Mouse (Mus musculus) testis, adult 2 months (tissue): ENCODE results near the gene Apol7a.

Source experiments
- CTCF ChIP-seq: fragments of 200-500 bp; IDR thresholded peaks from 2 replicates; pipeline ENCODE4 v1.5.1; 2012; ENCODE audit warnings: low read depth, mild to moderate bottlenecking, inconsistent platforms, low read length, moderate library complexity; ENCODE audit not compliant: control insufficient read depth, insufficient read depth, insufficient replicate concordance
- POLR2A ChIP-seq: fragments of 200-500 bp; IDR thresholded peaks from 2 replicates; pipeline ENCODE4 v1.6.1; 2012; ENCODE audit warnings: low read depth, mild to moderate bottlenecking, inconsistent platforms, low read length, moderate library complexity; ENCODE audit not compliant: control insufficient read depth

- TF ChIP-seq CTCF = no peak
- 0 out of 2 replicates have a peak, but pooled peaks have one; percentile 47 for TF ChIP-seq POLR2A
Measured at GRCm38 (mm10) chr15:77369981-77370380, 28.9 kb downstream of the Apol7a start.
